Mouse (Mus musculus) testis, postnatal 14 days (tissue): Measurements from ENCODE around the gene Bicral.

Experiments used
- DNase-seq: peaks from one replicate; pipeline ENCODE4 v3.0.0; 2021; ENCODE audit warnings: low spot score

Gene Bicral

GRCm38 (mm10) chr17:46751794-46752556, 106.3 kb downstream of the Bicral start, which contains the start of gene Cnpy3:
Cnpy3 (minus strand) TSS chr17:46752214.
- DNase-seq, result peak; percentile 99

- no peak for DNase-seq
These were observed 107.1 kb downstream of the Bicral start for GRCm38 (mm10) chr17:46751056-46751793.

DNA sequence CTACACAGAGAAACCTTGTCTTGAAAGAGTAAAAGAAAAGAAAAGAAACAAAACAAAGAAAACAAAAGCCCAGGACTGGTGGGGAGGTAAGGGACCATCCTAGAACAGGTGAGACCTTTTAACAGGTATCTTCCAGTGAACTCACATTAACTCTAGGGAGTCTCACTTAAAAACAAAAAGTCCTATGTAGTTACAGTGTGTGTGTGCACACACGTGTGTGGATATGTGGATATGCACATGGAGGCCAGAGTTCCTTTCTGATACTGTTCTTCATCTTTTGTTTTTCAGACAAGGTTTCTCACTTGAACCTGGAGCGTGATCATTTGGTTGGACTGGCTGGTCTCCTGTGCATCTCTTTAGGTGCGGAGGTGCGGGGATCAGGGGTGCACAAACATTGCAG, 107.7 kb downstream of the Bicral start:
- no peak for DNase-seq

GRCm38 (mm10) chr17:46749282-46749681, 109.0 kb downstream of the Bicral start:
- DNase-seq, result no peak
